26 mouse cellular contexts compared by ENCODE assay signal in the genomic region with DNA sequence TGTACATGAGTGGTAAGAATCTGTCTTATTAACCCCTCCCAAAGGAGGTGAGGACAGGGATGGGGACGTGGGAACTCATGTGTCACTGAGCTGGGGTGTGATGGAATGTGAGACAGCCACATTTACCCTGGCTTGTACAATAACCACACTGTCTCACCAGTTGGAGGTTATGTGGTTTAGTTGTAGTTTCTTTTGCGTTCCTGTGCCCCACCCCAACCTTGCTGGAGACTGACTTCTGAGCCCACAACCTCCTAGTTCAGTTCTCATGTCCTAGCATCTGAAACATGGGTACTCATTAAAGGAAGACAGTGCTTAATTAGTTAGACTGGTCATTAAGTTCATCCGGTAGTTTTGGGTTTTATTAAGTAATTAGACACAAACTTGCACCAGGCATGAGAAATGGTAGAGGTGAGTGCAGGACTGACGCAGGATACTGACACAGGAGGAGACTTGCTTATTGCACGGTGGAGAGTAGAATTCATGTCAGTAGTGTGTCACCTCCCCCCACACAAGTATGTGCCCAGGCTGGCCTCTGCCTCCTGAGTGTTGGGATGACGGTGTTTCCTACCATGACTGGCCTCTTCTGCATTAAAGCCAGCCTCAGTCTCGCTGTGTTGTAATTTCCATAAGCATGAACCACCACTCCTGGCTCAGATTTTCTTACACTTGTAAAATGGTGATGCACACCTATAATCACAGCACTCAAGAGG. TPM values are rescaled to one million over a fixed set of nuclear protein-coding genes. Genes with fewer than 3 reads are reported as not detected.
A peak's percentile ranks its signal among the peaks of the same experiment; 100 is the strongest.
DNase-seq lines count a peak whose midpoint lies in the region; ATAC-seq and TF ChIP-seq lines count a peak whose summit lies in the region.
"Had no signal": no experiment of that assay in that cellular context is flagged by ENCODE, and none has a peak within 500 bp of the region (broad histone marks: within the 10 kb centered on the region; RNA-seq: fewer than 3 reads in every experiment).

No protein-coding gene starts in this region.

- H3K27ac ChIP-seq in limb, embryonic 12.5 days = no peak overlapping the region; the same call in 1 of the 2 replicates
- no peak overlapping the region for H3K27ac ChIP-seq in limb, embryonic 10.5 days
- no peak overlapping the region for H3K27ac ChIP-seq in stomach, postnatal 0 days (replicated peaks)
- H3K27ac ChIP-seq: gastrocnemius, adult 2 months; hindbrain, embryonic 10.5 days; intestine, embryonic 15.5 days; liver, embryonic 15.5 days; lung, embryonic 15.5 days had no signal

- no peak for TF ChIP-seq CTCF in Patski (IDR thresholded peaks at IDR 0.05)
- no peak for TF ChIP-seq CTCF in stomach, postnatal 0 days (IDR thresholded peaks at IDR 0.05; ENCODE audit: low read depth)

- CTCF ChIA-PET in Patski (lab: Charles Lee) = no interaction called here

- ATAC-seq in limb, embryonic 12.5 days (ENCODE audit: insufficient number of reproducible peaks, insufficient read depth, low FRiP score, low TSS enrichment, low read depth) = 0 out of 2 replicates have a peak, but pooled peaks have one; percentile 39
- ATAC-seq in Patski = peak; percentile 9
- peak; percentile 32; the same call in 1 of the 2 replicates for ATAC-seq in stomach, postnatal 0 days (ENCODE audit: low FRiP score, low TSS enrichment)
- ATAC-seq: forebrain, embryonic 14.5 days; hindbrain, embryonic 16.5 days; intestine, embryonic 15.5 days had no signal

- H3K4me2 ChIP-seq in limb, embryonic 12.5 days = no peak overlapping the region
- H3K4me2 ChIP-seq in stomach, postnatal 0 days (replicated peaks; ENCODE audit: low read depth) = no peak overlapping the region
- H3K4me2 ChIP-seq: heart, embryonic 12.5 days; intestine, embryonic 15.5 days; liver, embryonic 15.5 days; lung, embryonic 15.5 days had no signal

- no peak overlapping the region for H3K4me3 ChIP-seq in limb, embryonic 12.5 days (replicated peaks)
- H3K4me3 ChIP-seq in limb, embryonic 10.5 days = no peak overlapping the region
- H3K4me3 ChIP-seq in stomach, postnatal 0 days (ENCODE audit: low read depth, low read length) = no peak overlapping the region
- H3K4me3 ChIP-seq: gastrocnemius, adult 2 months; heart, embryonic 12.5 days; hindbrain, embryonic 10.5 days; intestine, embryonic 15.5 days; liver, embryonic 15.5 days; lung, embryonic 15.5 days had no signal

- no peaks in the 10 kb centered on the region for H3K27me3 ChIP-seq in limb, embryonic 12.5 days
- H3K27me3 ChIP-seq in limb, embryonic 10.5 days (ENCODE audit: low read depth, poor library complexity, severe bottlenecking) = no peaks in the 10 kb centered on the region
- H3K27me3 ChIP-seq in Patski = no peaks in the 10 kb centered on the region
- no peaks in the 10 kb centered on the region for H3K27me3 ChIP-seq in stomach, postnatal 0 days (ENCODE audit: control insufficient read depth, insufficient read depth, low read length)
- H3K27me3 ChIP-seq: CH12.LX; heart, embryonic 12.5 days; intestine, embryonic 15.5 days; liver, embryonic 15.5 days; lung, embryonic 15.5 days had no signal

- POLR2A ChIA-PET in Patski (lab: Charles Lee) = no interaction called here

- intact Hi-C loops in heart, postnatal 25 days (cut with DNase I) = no loop called here

- peaks cover under 1% of the 10 kb centered on the region; the same call in 1 of the 2 replicates for H3K9me3 ChIP-seq in limb, embryonic 12.5 days
- no peaks in the 10 kb centered on the region for H3K9me3 ChIP-seq in limb, embryonic 10.5 days (replicated peaks)
- no peaks in the 10 kb centered on the region for H3K9me3 ChIP-seq in stomach, postnatal 0 days (ENCODE audit: control insufficient read depth, low read length)
- H3K9me3 ChIP-seq: G1E; heart, embryonic 12.5 days; hindbrain, embryonic 10.5 days; intestine, embryonic 15.5 days; liver, embryonic 15.5 days; lung, embryonic 15.5 days had no signal

- TF ChIP-seq EP300 in stomach, postnatal 0 days (optimal IDR thresholded peaks at IDR 0.05) = no peak

- peaks cover 10% of the 10 kb centered on the region; the same call in 1 of the 2 replicates for H3K4me1 ChIP-seq in limb, embryonic 12.5 days (replicated peaks)
- no peaks in the 10 kb centered on the region for H3K4me1 ChIP-seq in limb, embryonic 10.5 days
- H3K4me1 ChIP-seq in stomach, postnatal 0 days (replicated peaks; ENCODE audit: control insufficient read depth, insufficient read depth) = no peaks in the 10 kb centered on the region
- H3K4me1 ChIP-seq: intestine, embryonic 15.5 days; lung, embryonic 15.5 days had no signal

- no peak overlapping the region for H3K9ac ChIP-seq in limb, embryonic 12.5 days (replicated peaks)
- H3K9ac ChIP-seq in stomach, postnatal 0 days (ENCODE audit: low read length) = no peak overlapping the region
- H3K9ac ChIP-seq: heart, embryonic 12.5 days; intestine, embryonic 15.5 days; liver, embryonic 15.5 days; lung, embryonic 15.5 days had no signal

- WGBS in limb, embryonic 12.5 days = 59% methylated on average over 7 of the region's 7 CpGs
- WGBS in limb, embryonic 10.5 days = 79% methylated on average over 7 of the region's 7 CpGs
- WGBS in stomach, postnatal 0 days = 64% methylated on average over 7 of the region's 7 CpGs

- in situ Hi-C loops in Patski (cut with MboI; ENCODE audit: low pct_unique_long_range_greater_than_20kb) = no loop called here

- peak; percentile 60 for DNase-seq in heart, adult 11 months
- DNase-seq in heart, postnatal 25 days (ENCODE audit: low spot score) = no peak
- DNase-seq in limb, embryonic 10.5 days (ENCODE audit: low spot score) = no peak
- no peak for DNase-seq in Patski (ENCODE audit: low read depth, low spot score)
- no peak for DNase-seq in stomach, postnatal 0 days (ENCODE audit: low spot score)
- DNase-seq in left cerebral cortex, adult 8-10 months (ENCODE audit: low spot score in 2 of 2) = no peak
- no peak for DNase-seq in cerebellum, postnatal 10 days
- DNase-seq: adrenal gland, postnatal 14 days; B cell, adult 2 months; cerebellum, adult 2 months; gastrocnemius, adult 2 months; kidney, adult 8-10 months; kidney, postnatal 25 days; layer of hippocampus, postnatal 36 days; liver; lung, postnatal 36 days had no signal

- H3K36me3 ChIP-seq in limb, embryonic 12.5 days = peaks cover 50% of the 10 kb centered on the region
- H3K36me3 ChIP-seq in limb, embryonic 10.5 days = peaks cover 55% of the 10 kb centered on the region
- peaks cover 16% of the 10 kb centered on the region for H3K36me3 ChIP-seq in stomach, postnatal 0 days (ENCODE audit: control insufficient read depth, insufficient read depth, low read length)

RNA-seq across cellular contexts. Expression of a gene that starts 7.3 kb away (rescaled TPM):
- 10 to 100 TPM; 47.9 to 49.4 TPM for total RNA-seq in heart, postnatal 25 days (2021)
- 183 and 184 TPM in 2 replicates for polyA plus RNA-seq in limb, embryonic 12.5 days (2016; fragmentation: Nextera tagmentation; extraction: Ambion mirVana)
- 110 and 144 TPM in 2 replicates for polyA plus RNA-seq in limb, embryonic 10.5 days (2016; fragmentation: Nextera tagmentation; extraction: Ambion mirVana)
- 147 TPM for polyA plus RNA-seq in Patski (2021)
- 124 and 133 TPM in 2 replicates for polyA plus RNA-seq in stomach, postnatal 0 days (2015; fragmentation: Nextera tagmentation; extraction: Ambion mirVana)
- total RNA-seq in left cerebral cortex, adult 8-10 months (2022) = 100 to 1,000 TPM in 2 of 4 experiments, 10 to 100 TPM in 2; 98.0 to 124 (median 102) TPM

RNA-seq across cellular contexts. Expression of a gene that starts 45.4 kb away (rescaled TPM):
- total RNA-seq in heart, postnatal 25 days (2021) = 10 to 100 TPM; 37.5 to 38.3 TPM
- polyA plus RNA-seq in limb, embryonic 12.5 days (2016; fragmentation: Nextera tagmentation; extraction: Ambion mirVana) = 75.8 and 82.8 TPM in 2 replicates
- polyA plus RNA-seq in limb, embryonic 10.5 days (2016; fragmentation: Nextera tagmentation; extraction: Ambion mirVana) = 89.8 and 92.9 TPM in 2 replicates
- polyA plus RNA-seq in Patski (2021) = 40.1 TPM
- 33.9 and 34.5 TPM in 2 replicates for polyA plus RNA-seq in stomach, postnatal 0 days (2015; fragmentation: Nextera tagmentation; extraction: Ambion mirVana)
- 10 to 100 TPM; 47.7 to 52.9 (median 50.2) TPM for total RNA-seq in left cerebral cortex, adult 8-10 months (2022)
